22 mouse cellular contexts compared by ENCODE assay signal in genomic region chr17:40242135-40242534, GRCm38 (mm10). TPM values are rescaled to one million over a fixed set of nuclear protein-coding genes. Genes with fewer than 3 reads are reported as not detected.
DNase-seq lines count a peak whose midpoint lies in the region; ATAC-seq lines count a peak whose summit lies in the region.
"Had no signal": no experiment of that assay in that cellular context is flagged by ENCODE, and none has a peak within 500 bp of the region (broad histone marks: within the 10 kb centered on the region; RNA-seq: fewer than 3 reads in every experiment).

Crisp3 (minus strand) TSS chr17:40242288.

- peak; percentile 68 for ATAC-seq in granulocyte monocyte progenitor cell, adult 5-6 weeks (replicated peaks; ENCODE audit: poor library complexity, severe bottlenecking)
- peak; percentile 94 for ATAC-seq in neutrophil, adult 5-6 weeks (ENCODE audit: extremely low read depth, insufficient number of reproducible peaks, low FRiP score, poor library complexity, severe bottlenecking)
- ATAC-seq: forebrain, embryonic 15.5 days; intestine, postnatal 0 days; Patski had no signal

- DNase-seq in A20 (ENCODE audit: low read depth, low spot score), result peak; percentile 49
- no peak for DNase-seq in adrenal gland, adult 8-10 months
- no peak for DNase-seq in adrenal gland, postnatal 36 days
- no peak for DNase-seq in retina, embryonic 14.5 days (ENCODE audit: low spot score)
- DNase-seq: adrenal gland, adult 2 months; adrenal gland, postnatal 25 days; cerebellum, adult 11 months; cerebellum, adult 2 months; cerebellum, adult 9-11 months; cerebellum, postnatal 25 days; embryo, embryonic 11 days; gastrocnemius, postnatal 25 days; heart, adult 2 months; heart, postnatal 14 days; heart, postnatal 4 days had no signal

RNA-seq across cellular contexts. Expression of gene Crisp3, which starts in this region (rescaled TPM):
- total RNA-seq in granulocyte monocyte progenitor cell, adult 5-6 weeks (2014; fragmentation: Nextera tagmentation), result not detected in 2 replicates
- not detected in 2 replicates for total RNA-seq in granulocyte monocyte progenitor cell, adult 5-6 weeks (2017)
- total RNA-seq in neutrophil, adult 5-6 weeks (2017), result 5.6 and 8.8 TPM in 2 replicates
- total RNA-seq in adrenal gland, adult 8-10 months (2022), result not detected
- not detected for total RNA-seq in adrenal gland, postnatal 36 days (2021)
- total RNA-seq: adrenal gland, adult 2 months; adrenal gland, postnatal 25 days; ES-E14; gastrocnemius, adult 8-10 months; gastrocnemius, postnatal 25 days; heart, adult 2 months; heart, postnatal 14 days; heart, postnatal 4 days had no signal

Comparison
In these comparisons a context has a peak if more than half of its experiments do, and no peak if none do; other contexts are left out.
1. Peak in ATAC-seq in granulocyte monocyte progenitor cell, adult 5-6 weeks; RNA of the gene not detected or under 1 TPM.